Mouse (Mus musculus) layer of hippocampus, adult 2 months (tissue): ENCODE results near the gene Igf1r. TPM values are rescaled to one million over a fixed set of nuclear protein-coding genes. Genes with fewer than 3 reads are reported as not detected.
"Not testable (repeated sequence)": the region's sequence is repeated elsewhere in the genome, so short reads cannot be mapped to it uniquely, and the experiment has no call there.

Source experiments
- DNase-seq, 2 experiments: peaks; one replicate each; pipeline ENCODE4 v3.0.0; 2022; ENCODE audit warnings: low spot score in 2 of 2
- H3K27ac ChIP-seq: fragments of 200-600 bp; 2 replicates; pipeline ENCODE4 v1.8.1; 2022
- H3K4me3 ChIP-seq: fragments of 200-600 bp; 2 replicates; pipeline ENCODE4 v1.8.1; 2022; ENCODE audit warnings: mild to moderate bottlenecking
- CTCF ChIP-seq: fragments of 200-600 bp; conservative IDR thresholded peaks from 2 replicates; pipeline ENCODE4 v1.8.1; 2022; ENCODE audit warnings: antibody characterized with exemption, mild to moderate bottlenecking, moderate library complexity
- total RNA-seq, 2 experiments: library from RNA; stranded (reverse); gene quantifications; 2 replicates each; pipeline ENCODE4 v1.2.3; 2021

The Igf1r gene
- total RNA-seq, 2 experiments from 2014 or later, result 47.5 to 47.8 TPM

GRCm38 (mm10) chr7:68278908-68279307, 326.3 kb downstream of the Igf1r start:
- no peak for TF ChIP-seq CTCF
- DNase-seq, result no peak
- no peak overlapping the region for H3K4me3 ChIP-seq

DNA sequence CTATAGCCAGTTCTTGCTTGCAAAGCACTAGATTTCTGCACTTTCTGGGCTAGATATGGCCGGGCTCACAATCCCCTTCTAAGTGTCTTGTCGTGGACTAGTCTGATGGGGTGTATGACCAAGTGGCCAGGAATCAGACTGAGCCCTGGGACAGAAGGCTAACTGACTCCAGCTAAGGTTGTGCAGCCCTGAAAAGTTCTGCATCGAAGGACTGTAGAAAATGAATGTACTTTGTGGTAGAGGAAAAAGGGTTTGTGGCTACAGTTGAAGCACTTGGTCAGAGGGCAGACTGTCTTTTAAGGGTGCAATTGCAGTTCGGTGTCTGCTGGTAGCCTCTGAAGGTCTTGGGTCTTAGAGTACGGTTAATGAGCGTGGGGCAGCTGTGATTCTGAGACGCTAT, 326.9 kb downstream of the Igf1r start:
- Histone ChIP-seq H3K27ac (no peak overlapping the region), H3K4me3 (no peak overlapping the region)
- DNase-seq, result no peak
- no peak for TF ChIP-seq CTCF

More at GRCm38 (mm10) chr7:68278908-68279307, 326.3 kb downstream of the Igf1r start:
- no peak overlapping the region for H3K27ac ChIP-seq

DNA sequence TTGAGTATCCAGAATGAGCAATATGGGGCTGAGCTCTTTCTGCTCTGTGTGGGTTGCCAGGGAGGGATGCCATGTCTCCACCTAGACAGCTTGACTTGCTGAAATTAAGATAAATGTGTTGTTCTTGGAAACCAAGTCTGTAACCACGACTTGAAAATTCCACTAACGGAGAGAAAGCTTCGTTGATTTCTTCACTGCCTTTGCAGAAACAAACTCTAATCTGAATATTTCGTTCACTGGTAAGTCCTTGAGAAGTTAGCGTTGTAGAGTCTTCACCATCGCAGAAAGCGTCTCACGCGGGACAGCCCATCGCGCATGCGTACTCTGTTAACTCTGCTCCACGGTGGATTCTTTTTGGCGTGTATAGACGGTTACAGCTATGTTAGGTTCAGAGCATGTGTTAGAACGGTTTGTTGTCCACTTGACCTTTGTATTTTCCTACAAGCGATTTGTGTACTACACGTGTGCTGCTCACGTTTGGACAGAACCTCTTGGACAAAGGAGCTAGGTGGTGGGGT, 327.8 kb downstream of the Igf1r start:
- no peak for DNase-seq
- no peak for TF ChIP-seq CTCF
- H3K4me3 ChIP-seq, result no peak overlapping the region
- H3K27ac ChIP-seq, result no peak overlapping the region

- no peak for DNase-seq
- H3K27ac ChIP-seq, result no peak overlapping the region
- TF ChIP-seq CTCF, result no peak
- no peak overlapping the region for H3K4me3 ChIP-seq
Measured at GRCm38 (mm10) chr7:68281341-68281740, 328.7 kb downstream of the Igf1r start.

- TF ChIP-seq CTCF, result no peak
- no peak overlapping the region for H3K4me3 ChIP-seq
Measured at GRCm38 (mm10) chr7:68282304-68283132, 329.9 kb downstream of the Igf1r start.

GRCm38 (mm10) chr7:68283133-68283520, 330.5 kb downstream of the Igf1r start:
- not testable (repeated sequence) for DNase-seq, H3K27ac ChIP-seq, H3K4me3 ChIP-seq

More at GRCm38 (mm10) chr7:68282304-68283132, 329.9 kb downstream of the Igf1r start:
- no peak overlapping the region for H3K27ac ChIP-seq
- DNase-seq, result no peak

Other genes with a start within 250 kb of the Igf1r start
- gene Synm, start 193.1 kb upstream of the Igf1r start, total RNA-seq, result 10 to 100 TPM; 18.7 to 22.2 TPM